Mouse (Mus musculus) CD4-positive naive resting alpha-beta T cell, adult 76 days (primary cell): ENCODE results near the gene Bend4. TPM values are rescaled to one million over a fixed set of nuclear protein-coding genes. Genes with fewer than 3 reads are reported as not detected.

Experiments used
- total RNA-seq: library from RNA; stranded (reverse); gene quantifications from one replicate; pipeline ENCODE4 v1.2.4, GENCODE M21; 2023

Gene Bend4
- total RNA-seq: 2.7 TPM

GRCm38 (mm10) chr5:67427443-67428360, at the start of gene Bend4:
Bend4 (minus strand) TSS chr5:67428310.

Other genes with a start within 250 kb of the Bend4 start
- 69.3 TPM for gene Tmem33, start 167.7 kb downstream of the Bend4 start, total RNA-seq
- gene Slc30a9, start 121.4 kb downstream of the Bend4 start, total RNA-seq: 46.6 TPM
- not detected for gene Shisa3, start 179.6 kb upstream of the Bend4 start, total RNA-seq